Mouse (Mus musculus) C2C12 (cell line): ENCODE measurements around the gene Gm30191. TPM values are rescaled to one million over a fixed set of nuclear protein-coding genes. Genes with fewer than 3 reads are reported as not detected.

ENCODE experiments used
- H3K27me3 ChIP-seq: one replicate; pipeline ENCODE4 v1.6.1; 2011; ENCODE audit not compliant: control insufficient read depth, insufficient read depth, insufficient read length
- H3K36me3 ChIP-seq: one replicate; pipeline ENCODE4 v1.6.1; 2011; ENCODE audit not compliant: control insufficient read depth, insufficient read depth
- H3K4me3 ChIP-seq: one replicate; pipeline ENCODE4 v1.5.1; 2011; ENCODE audit warnings: mild to moderate bottlenecking, control low read depth; ENCODE audit not compliant: poor library complexity, insufficient read depth, severe bottlenecking
- H3K79me2 ChIP-seq: one replicate; pipeline ENCODE4 v1.6.1; 2011; ENCODE audit not compliant: control insufficient read depth, insufficient read depth
- H3K79me3 ChIP-seq: one replicate; pipeline ENCODE4 v1.6.1; 2011; ENCODE audit warnings: low read depth, control low read depth
- H3ac ChIP-seq: one replicate; pipeline ENCODE3; 2011; ENCODE audit warnings: low read depth; ENCODE audit not compliant: control insufficient read depth, insufficient read length
- CEBPB ChIP-seq: IDR thresholded peaks from one replicate; pipeline ENCODE4 v1.6.1; 2011; ENCODE audit warnings: low read depth, mild to moderate bottlenecking, control low read depth, moderate library complexity
- CTCF ChIP-seq: IDR thresholded peaks from one replicate; pipeline ENCODE4 v1.5.1; 2011; ENCODE audit not compliant: control insufficient read depth, insufficient read depth, insufficient read length
- FOSL1 ChIP-seq: IDR thresholded peaks from one replicate; pipeline ENCODE4 v1.8.0; 2011; ENCODE audit warnings: mild to moderate bottlenecking, low read length; ENCODE audit not compliant: poor library complexity, insufficient read depth, severe bottlenecking
- MAX ChIP-seq: IDR thresholded peaks from one replicate; pipeline ENCODE4 v1.6.1; 2011; ENCODE audit warnings: mild to moderate bottlenecking, control low read depth
- MYOD1 ChIP-seq: IDR thresholded peaks from one replicate; pipeline ENCODE4 v1.6.1; 2011; ENCODE audit warnings: low read depth; ENCODE audit not compliant: control insufficient read depth, insufficient read length
- MYOG ChIP-seq: IDR thresholded peaks from one replicate; pipeline ENCODE4 v1.6.1; 2011; ENCODE audit not compliant: control insufficient read depth, insufficient read length; ENCODE audit errors: extremely low read depth
- USF1 ChIP-seq: IDR thresholded peaks from one replicate; pipeline ENCODE4 v1.6.1; 2011; ENCODE audit warnings: low read depth, mild to moderate bottlenecking, control low read depth, moderate library complexity
- long read RNA-seq, 2 experiments: library from polyadenylated mRNA; unstranded; transcript quantifications; one replicate each; pipeline ENCODE4 v2.0.0; 2019 to 2020
- polyA plus RNA-seq: library from polyadenylated mRNA; unstranded; fragments of >200 nt; fragmentation: generic; extraction: Trizol; gene quantifications from one replicate; pipeline ENCODE4 v1.2.1, GENCODE M21; 2012; ENCODE audit warnings: missing spikeins

The Gm30191 gene
- polyA plus RNA-seq = not detected
- long read RNA-seq, experiment 1 = 0 reads
- long read RNA-seq, experiment 2 = 0 reads

- peaks cover 12% of the 10 kb centered on the region for H3K79me2 ChIP-seq
Observed at GRCm38 (mm10) chr4:134246719-134247258, at the start of gene Gm30191. TSS of gene Gm30191 (plus strand) at chr4:134246935.

GRCm38 (mm10) chr4:134199371-134199770 lies 47.4 kb upstream of the Gm30191 start:
- TF ChIP-seq CEBPB (no peak), MYOG (no peak), FOSL1 (no peak), CTCF (no peak), MAX (no peak), USF1 (no peak), MYOD1 (no peak)
- Histone ChIP-seq H3K36me3 (no peaks in the 10 kb centered on the region), H3K27me3 (peaks cover 22% of the 10 kb centered on the region), H3K79me3 (no peaks in the 10 kb centered on the region), H3ac (no peak overlapping the region), H3K79me2 (no peaks in the 10 kb centered on the region), H3K4me3 (no peak overlapping the region)

More at GRCm38 (mm10) chr4:134246719-134247258, at the start of gene Gm30191:
- Histone ChIP-seq H3K4me3 (no peak within 1 kb of the TSS), H3K36me3 (no peaks in the 10 kb centered on the region), H3K27me3 (peaks cover 41% of the 10 kb centered on the region), H3ac (no peak within 1 kb of the TSS), H3K79me3 (peaks cover 3% of the 10 kb centered on the region)
- TF ChIP-seq CEBPB = no peak
- no peak for TF ChIP-seq FOSL1
- no peak for TF ChIP-seq USF1
- TF ChIP-seq MYOD1 = no peak
- no peak for TF ChIP-seq MYOG
- TF ChIP-seq CTCF = no peak
- TF ChIP-seq MAX = no peak

- Histone ChIP-seq H3K79me2 (no peaks in the 10 kb centered on the region), H3K79me3 (no peaks in the 10 kb centered on the region), H3K36me3 (no peaks in the 10 kb centered on the region), H3K27me3 (peaks cover 20% of the 10 kb centered on the region), H3K4me3 (no peak within 1 kb of the TSS), H3ac (no peak within 1 kb of the TSS)
- TF ChIP-seq FOSL1 = no peak
- no peak for TF ChIP-seq MYOD1
- TF ChIP-seq MYOG = no peak
- no peak for TF ChIP-seq CEBPB
- TF ChIP-seq USF1 = no peak
- no peak for TF ChIP-seq MAX
- no peak for TF ChIP-seq CTCF
Observed at GRCm38 (mm10) chr4:134202904-134203303, 43.8 kb upstream of the Gm30191 start, which contains the start of gene Gm7534. TSS of gene Gm7534 (minus strand) at chr4:134203004.

- no peaks in the 10 kb centered on the region for H3K79me3 ChIP-seq
- no peaks in the 10 kb centered on the region for H3K79me2 ChIP-seq
- no peak overlapping the region for H3K4me3 ChIP-seq
- H3K27me3 ChIP-seq = peaks cover 21% of the 10 kb centered on the region
- no peak for TF ChIP-seq CEBPB
- no peak for TF ChIP-seq MYOG
- no peak for TF ChIP-seq FOSL1
- no peak for TF ChIP-seq MYOD1
- no peak for TF ChIP-seq CTCF
- TF ChIP-seq USF1 = no peak
- no peak for TF ChIP-seq MAX
- H3K36me3 ChIP-seq = no peaks in the 10 kb centered on the region
- H3ac ChIP-seq = no peak overlapping the region
Observed at GRCm38 (mm10) chr4:134203340-134203896, 43.3 kb upstream of the Gm30191 start.

GRCm38 (mm10) chr4:134206488-134207053 lies 40.2 kb upstream of the Gm30191 start:
- H3K79me2 ChIP-seq = no peaks in the 10 kb centered on the region
- no peak overlapping the region for H3ac ChIP-seq
- H3K36me3 ChIP-seq = no peaks in the 10 kb centered on the region
- peaks cover 26% of the 10 kb centered on the region for H3K27me3 ChIP-seq
- no peak overlapping the region for H3K4me3 ChIP-seq
- no peak for TF ChIP-seq MYOD1
- H3K79me3 ChIP-seq = no peaks in the 10 kb centered on the region
